Mouse (Mus musculus) limb, embryonic 11.5 days (tissue): ENCODE measurements around the gene Rnf208. TPM values are rescaled to one million over a fixed set of nuclear protein-coding genes. Genes with fewer than 3 reads are reported as not detected.

ENCODE experiments used
- ATAC-seq: fragments of 200-750 bp; cut with Nextera tagmentation; 2 replicates; pipeline ENCODE4 v1.8.0; 2017; ENCODE audit warnings: low read depth; ENCODE audit not compliant: insufficient number of reproducible peaks, low FRiP score, low TSS enrichment
- DNase-seq: peaks from one replicate; pipeline ENCODE4 v3.0.0-alpha.2; 2015; ENCODE audit warnings: low spot score
- H3K27ac ChIP-seq: fragments of 300-500 bp; sonication (generic); replicated peaks from 2 replicates; pipeline ENCODE4 v1.5.1; 2014; ENCODE audit warnings: low read depth, mild to moderate bottlenecking, low read length
- H3K27me3 ChIP-seq: fragments of 300-500 bp; sonication (generic); 2 replicates; pipeline ENCODE4 v1.6.1; 2014; ENCODE audit warnings: mild to moderate bottlenecking, low read length, mixed read lengths; ENCODE audit not compliant: control insufficient read depth, insufficient read depth
- H3K36me3 ChIP-seq: fragments of 300-500 bp; sonication (generic); 2 replicates; pipeline ENCODE4 v1.6.1; 2014; ENCODE audit warnings: mild to moderate bottlenecking, low read length, moderate library complexity, mixed read lengths; ENCODE audit not compliant: control insufficient read depth, insufficient read depth
- H3K4me1 ChIP-seq: fragments of 300-500 bp; sonication (generic); 2 replicates; pipeline ENCODE4 v1.6.1; 2014; ENCODE audit warnings: low read length, mixed read lengths; ENCODE audit not compliant: control insufficient read depth, insufficient read depth
- H3K4me2 ChIP-seq: fragments of 300-500 bp; sonication (generic); 2 replicates; pipeline ENCODE4 v1.6.1; 2014; ENCODE audit warnings: low read depth, mild to moderate bottlenecking, moderate library complexity; ENCODE audit not compliant: severe bottlenecking
- H3K4me3 ChIP-seq: fragments of 300-500 bp; sonication (generic); 2 replicates; pipeline ENCODE4 v1.5.1; 2014; ENCODE audit warnings: low read depth, low read length
- H3K9ac ChIP-seq: fragments of 300-500 bp; sonication (generic); 2 replicates; pipeline ENCODE4 v1.6.1; 2014; ENCODE audit warnings: mild to moderate bottlenecking, low read length
- H3K9me3 ChIP-seq: fragments of 300-500 bp; sonication (generic); 2 replicates; pipeline ENCODE4 v1.6.1; 2016; ENCODE audit warnings: low read length; ENCODE audit not compliant: control insufficient read depth
- WGBS: fragments of 180-500 bp; shearing (Covaris S2); extraction: QIAGEN DNeasy Blood & Tissue Kit; methylation state at CpG from one replicate; pipeline ENCODE4 v1.1.7; 2014; 5-methylcytosine and 5-hydroxymethylcytosine counted together
- polyA plus RNA-seq: library from polyadenylated mRNA; unstranded; fragments of >200 nt; fragmentation: Nextera tagmentation; extraction: Ambion mirVana; gene quantifications from 2 replicates; pipeline ENCODE4 v1.2.1, GENCODE M21; 2014

Gene Rnf208
- polyA plus RNA-seq, 1 experiment from 2014 or later, result 8.8 TPM

- 5% methylated on average over 39 of the region's 43 CpGs for WGBS
- H3K9ac ChIP-seq, result no peak overlapping the region; the same call in 1 of the 2 replicates
Observed at GRCm38 (mm10) chr2:25292054-25292544, 50.0 kb downstream of the Rnf208 start.

DNA sequence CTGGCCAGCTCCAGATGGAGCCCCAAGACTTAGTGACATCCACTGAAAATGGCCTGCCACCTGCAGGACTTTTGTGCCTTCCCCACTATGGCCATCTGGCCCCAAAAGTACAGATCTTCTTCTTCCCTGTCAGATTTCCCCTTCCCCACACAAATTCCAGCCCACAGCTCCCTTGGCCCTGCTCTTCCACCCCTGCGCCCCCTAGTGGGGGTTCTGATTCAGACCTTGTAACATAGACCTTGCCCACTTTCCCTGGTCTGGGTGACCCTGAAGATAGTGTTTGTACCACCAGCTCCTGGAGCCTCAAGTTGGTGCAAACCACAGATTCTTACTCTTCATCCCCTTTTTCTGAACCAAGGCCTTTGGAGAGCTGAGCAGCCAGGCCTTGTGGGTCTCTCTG lies 50.8 kb downstream of the Rnf208 start:
- Histone ChIP-seq H3K9ac (no peak overlapping the region), H3K4me1 (peaks cover 3% of the 10 kb centered on the region; the same call in 1 of the 2 replicates), H3K27ac (no peak overlapping the region), H3K27me3 (peaks cover 56% of the 10 kb centered on the region), H3K4me2 (no peak overlapping the region), H3K4me3 (no peak overlapping the region), H3K36me3 (no peaks in the 10 kb centered on the region), H3K9me3 (no peaks in the 10 kb centered on the region)
- ATAC-seq (no peak), DNase-seq (peak; percentile 90)
- WGBS, result 0% methylated on average over 1 of the region's 1 CpGs

More at GRCm38 (mm10) chr2:25292054-25292544, 50.0 kb downstream of the Rnf208 start:
- Histone ChIP-seq H3K27ac (no peak overlapping the region), H3K4me3 (peak overlapping the region; percentile 17), H3K36me3 (no peaks in the 10 kb centered on the region), H3K27me3 (peaks cover 58% of the 10 kb centered on the region), H3K9me3 (no peaks in the 10 kb centered on the region), H3K4me1 (peaks cover 3% of the 10 kb centered on the region; the same call in 1 of the 2 replicates), H3K4me2 (peak overlapping the region; percentile 36)
- peak; percentile 29 for DNase-seq
- ATAC-seq, result no peak; the same call in 1 of the 2 replicates

DNA sequence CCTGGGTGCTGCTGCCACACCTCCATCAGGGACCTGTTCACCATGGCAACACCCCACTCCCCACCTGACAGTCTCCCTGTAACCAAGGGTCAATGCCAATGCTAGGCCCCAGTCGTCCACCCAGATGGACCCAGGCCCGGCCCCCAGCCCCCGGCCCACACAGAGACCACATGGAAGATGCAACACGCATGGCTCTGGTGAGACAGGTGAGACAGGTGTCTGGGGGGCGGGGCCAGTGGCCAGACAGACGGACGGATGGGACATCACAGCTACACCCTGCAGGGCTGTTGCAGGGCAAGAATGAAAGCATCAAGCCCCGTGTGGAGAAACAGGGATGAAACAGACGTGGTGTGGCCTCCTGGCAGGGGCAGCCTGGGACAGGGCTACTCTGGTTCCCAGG lies 51.7 kb downstream of the Rnf208 start:
- 72% methylated on average over 9 of the region's 9 CpGs for WGBS
- ATAC-seq (no peak), DNase-seq (no peak)
- Histone ChIP-seq H3K27me3 (peaks cover 47% of the 10 kb centered on the region), H3K4me2 (no peak overlapping the region), H3K27ac (no peak overlapping the region), H3K36me3 (no peaks in the 10 kb centered on the region), H3K9me3 (no peaks in the 10 kb centered on the region), H3K9ac (no peak overlapping the region), H3K4me3 (no peak overlapping the region), H3K4me1 (peaks cover 3% of the 10 kb centered on the region; the same call in 1 of the 2 replicates)

Other genes with a start within 250 kb of the Rnf208 start
- 41.7 and 42.0 TPM in 2 replicates for gene Nsmf, start 187.9 kb upstream of the Rnf208 start, polyA plus RNA-seq
- not detected in 2 replicates for gene Entpd8, start 162.0 kb upstream of the Rnf208 start, polyA plus RNA-seq
- gene Noxa1, start 147.1 kb upstream of the Rnf208 start, polyA plus RNA-seq, result 0.24 TPM in 1 of 2 replicates, not detected in the other
- 8.8 and 10.0 TPM in 2 replicates for gene Nrarp, start 61.5 kb upstream of the Rnf208 start, polyA plus RNA-seq
- 3.1 and 3.7 TPM in 2 replicates for gene Tor4a, start 45.4 kb upstream of the Rnf208 start, polyA plus RNA-seq
- 103 and 106 TPM in 2 replicates for gene Nelfb, start 30.8 kb upstream of the Rnf208 start, polyA plus RNA-seq
- 0.19 TPM in 1 of 2 replicates, not detected in the other for gene Stpg3, start 27.6 kb upstream of the Rnf208 start, polyA plus RNA-seq
- not detected in 2 replicates for gene Fam166a, start 23.5 kb upstream of the Rnf208 start, polyA plus RNA-seq
- gene Tubb4b, start 17.6 kb upstream of the Rnf208 start, polyA plus RNA-seq, result 526 and 567 TPM in 2 replicates
- not detected in 2 replicates for gene Slc34a3, start 7.9 kb upstream of the Rnf208 start, polyA plus RNA-seq
- gene Rnf224, start 5.5 kb upstream of the Rnf208 start, polyA plus RNA-seq, result not detected in 2 replicates
- gene Cysrt1, start 197 bp downstream of the Rnf208 start, polyA plus RNA-seq, result not detected in 2 replicates
- gene AL732309.1, start 4.6 kb downstream of the Rnf208 start, polyA plus RNA-seq, result 4.0 and 6.6 TPM in 2 replicates
- 11.1 and 14.6 TPM in 2 replicates for gene Tmem203, start 13.2 kb downstream of the Rnf208 start, polyA plus RNA-seq
- 5.6 and 5.7 TPM in 2 replicates for gene Tprn, start 20.4 kb downstream of the Rnf208 start, polyA plus RNA-seq
- 237 and 242 TPM in 2 replicates for gene Ssna1, start 30.2 kb downstream of the Rnf208 start, polyA plus RNA-seq
- gene Anapc2, start 30.2 kb downstream of the Rnf208 start, polyA plus RNA-seq, result 118 and 120 TPM in 2 replicates
- gene Tmem210, start 45.9 kb downstream of the Rnf208 start, polyA plus RNA-seq, result not detected in 2 replicates
- not detected in 2 replicates for gene Lrrc26, start 47.7 kb downstream of the Rnf208 start, polyA plus RNA-seq
- gene Grin1, start 76.9 kb downstream of the Rnf208 start, polyA plus RNA-seq, result 0.60 and 1.4 TPM in 2 replicates
- gene Man1b1, start 90.1 kb downstream of the Rnf208 start, polyA plus RNA-seq, result 81.9 and 97.6 TPM in 2 replicates
- gene Dpp7, start 114.1 kb downstream of the Rnf208 start, polyA plus RNA-seq, result 16.6 and 18.8 TPM in 2 replicates
- 8.9 and 9.1 TPM in 2 replicates for gene Uap1l1, start 123.4 kb downstream of the Rnf208 start, polyA plus RNA-seq
- 63.0 and 69.4 TPM in 2 replicates for gene Sapcd2, start 130.1 kb downstream of the Rnf208 start, polyA plus RNA-seq
- not detected in 2 replicates for gene Entpd2, start 153.6 kb downstream of the Rnf208 start, polyA plus RNA-seq
- 6.1 and 6.8 TPM in 2 replicates for gene Npdc1, start 157.1 kb downstream of the Rnf208 start, polyA plus RNA-seq
- not detected in 2 replicates for gene Fut7, start 181.0 kb downstream of the Rnf208 start, polyA plus RNA-seq
- 3.1 and 3.8 TPM in 2 replicates for gene Abca2, start 186.4 kb downstream of the Rnf208 start, polyA plus RNA-seq
- gene Clic3, start 214.6 kb downstream of the Rnf208 start, polyA plus RNA-seq, result 0.81 TPM in 1 of 2 replicates, not detected in the other
- 15.0 and 18.1 TPM in 2 replicates for gene Paxx, start 218.8 kb downstream of the Rnf208 start, polyA plus RNA-seq
- gene Ptgds, start 227.8 kb downstream of the Rnf208 start, polyA plus RNA-seq, result not detected in 2 replicates